Mouse (Mus musculus): ENCODE data around the gene Pjvk. TPM values are rescaled to one million over a fixed set of nuclear protein-coding genes. Genes with fewer than 3 reads are reported as not detected.
"Not testable (repeated sequence)": the region's sequence is repeated elsewhere in the genome, so short reads cannot be mapped to it uniquely, and the experiment has no call there.

The Pjvk gene
- not detected in 2 replicates for total RNA-seq (2017)

DNA sequence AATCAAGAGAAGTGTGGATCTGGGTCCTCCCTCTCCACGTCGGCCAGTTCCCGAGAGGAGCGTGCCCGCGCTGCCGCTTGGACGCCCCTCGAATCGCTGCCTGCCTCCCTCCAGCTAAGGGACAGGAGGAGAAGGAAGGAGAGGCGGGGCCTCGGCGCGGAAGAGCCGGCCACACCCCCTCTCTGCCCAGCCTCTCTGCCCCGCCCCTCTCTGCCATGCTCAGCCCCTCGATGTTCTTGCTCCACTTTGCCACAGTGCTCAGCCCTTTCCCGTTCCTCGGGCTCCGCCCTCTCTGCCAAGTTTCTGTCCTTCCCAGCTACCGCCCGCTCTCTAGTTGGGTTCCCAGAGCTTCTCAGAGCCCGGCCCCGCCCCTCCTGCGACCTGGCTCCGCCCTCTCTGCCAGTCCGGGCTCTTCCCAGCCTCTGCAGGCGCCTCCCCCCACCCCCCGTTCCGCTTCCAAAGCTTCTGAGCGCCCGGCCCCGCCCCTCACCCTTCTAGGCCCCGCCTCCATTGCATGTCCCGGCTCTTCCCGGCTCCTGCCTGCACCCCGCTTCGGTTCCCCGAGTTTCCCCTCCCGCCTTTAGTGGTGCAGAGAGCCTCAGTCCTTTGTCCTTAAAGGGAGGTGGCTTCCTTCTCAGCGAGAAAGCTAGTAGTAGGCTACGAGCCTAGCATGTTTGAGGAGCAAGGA, at the start of gene Pjvk, which contains the start of gene Prkra:
Gene Pjvk (plus strand): TSS at position 594 of the 688 bp plus-strand sequence.
Gene Prkra (minus strand): TSS at position 133 of the 688 bp plus-strand sequence.
- ATAC-seq (replicated peaks in 1 of 2; ENCODE audit: insufficient read depth in 1 of 2, low FRiP score in 2 of 2, low TSS enrichment in 1 of 2, low read depth in 1 of 2, poor library complexity in 2 of 2, severe bottlenecking in 2 of 2) = peak; percentile 97

DNA sequence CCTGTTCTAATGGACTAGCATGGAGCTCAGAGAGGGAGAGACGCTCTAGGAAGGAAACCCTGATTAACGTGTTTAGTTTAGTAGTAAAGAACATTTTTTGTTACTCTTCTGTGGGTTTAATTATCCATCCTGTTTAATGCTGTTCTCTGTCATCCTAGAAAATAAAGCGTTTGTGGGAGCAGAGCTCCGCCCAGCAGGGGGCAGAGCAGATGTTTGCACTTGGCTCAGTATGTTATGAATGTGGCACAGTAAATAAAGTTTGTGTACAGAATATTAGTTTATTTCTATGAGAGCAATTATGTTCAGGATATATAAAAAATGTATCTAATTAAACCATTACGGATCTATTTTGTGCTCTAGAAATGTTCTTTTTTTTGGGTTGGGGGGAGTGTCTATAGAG, 49.1 kb upstream of the Pjvk start:
- no peak for ATAC-seq (replicated peaks in 1 of 2; ENCODE audit: insufficient read depth in 1 of 2, low FRiP score in 2 of 2, low TSS enrichment in 1 of 2, low read depth in 1 of 2, poor library complexity in 2 of 2, severe bottlenecking in 2 of 2)

DNA sequence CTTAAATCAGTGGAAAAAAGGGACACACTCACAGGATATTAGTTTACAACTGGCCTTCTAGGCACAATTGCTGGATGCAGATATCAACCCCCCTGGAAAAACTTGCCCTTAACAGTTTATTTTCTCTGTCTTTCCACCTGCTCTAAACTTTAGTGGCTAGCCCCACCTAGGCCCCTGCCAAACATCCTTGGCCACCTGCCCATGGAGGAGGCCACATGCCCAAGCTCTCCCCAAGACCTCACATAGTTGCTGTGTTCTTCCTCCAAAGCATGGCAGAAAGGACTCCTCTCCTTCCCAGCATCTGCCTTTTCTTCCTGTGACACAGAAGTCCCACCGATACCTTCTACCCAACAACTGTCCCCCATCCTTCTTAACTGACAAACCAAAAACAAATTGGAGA, 46.0 kb upstream of the Pjvk start:
- ATAC-seq (replicated peaks in 1 of 2; ENCODE audit: insufficient read depth in 1 of 2, low FRiP score in 2 of 2, low TSS enrichment in 1 of 2, low read depth in 1 of 2, poor library complexity in 2 of 2, severe bottlenecking in 2 of 2) = no peak

DNA sequence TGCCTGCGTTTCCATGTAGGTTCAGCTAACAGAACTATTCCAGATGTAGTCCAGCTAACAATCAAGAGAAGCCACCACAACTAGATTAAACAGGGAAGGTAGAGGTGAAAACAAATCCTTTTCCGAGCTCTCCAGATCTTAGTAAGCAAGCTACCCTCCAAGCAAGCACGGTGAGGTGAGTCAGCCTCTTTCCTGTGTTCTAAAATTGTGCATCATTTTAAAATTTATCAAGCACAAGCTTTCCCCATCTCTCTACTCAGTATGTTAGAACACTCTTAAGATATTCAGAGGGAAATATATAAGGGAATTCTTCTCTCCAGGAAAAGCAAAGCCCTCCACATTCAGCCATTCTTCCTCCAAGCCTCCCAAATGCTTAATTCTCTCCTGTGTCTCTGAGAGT, 41.6 kb upstream of the Pjvk start:
- ATAC-seq (replicated peaks in 1 of 2; ENCODE audit: insufficient read depth in 1 of 2, low FRiP score in 2 of 2, low TSS enrichment in 1 of 2, low read depth in 1 of 2, poor library complexity in 2 of 2, severe bottlenecking in 2 of 2) = no peak

GRCm38 (mm10) chr2:76610326-76611104, 37.8 kb upstream of the Pjvk start:
- peak; percentile 65 to 82 for ATAC-seq (replicated peaks in 1 of 2; ENCODE audit: insufficient read depth in 1 of 2, low FRiP score in 2 of 2, low TSS enrichment in 1 of 2, low read depth in 1 of 2, poor library complexity in 2 of 2, severe bottlenecking in 2 of 2)

- ATAC-seq (replicated peaks in 1 of 2; ENCODE audit: insufficient read depth in 1 of 2, low FRiP score in 2 of 2, low TSS enrichment in 1 of 2, low read depth in 1 of 2, poor library complexity in 2 of 2, severe bottlenecking in 2 of 2) = no peak
Observed at GRCm38 (mm10) chr2:76611996-76612395, 36.3 kb upstream of the Pjvk start.

DNA sequence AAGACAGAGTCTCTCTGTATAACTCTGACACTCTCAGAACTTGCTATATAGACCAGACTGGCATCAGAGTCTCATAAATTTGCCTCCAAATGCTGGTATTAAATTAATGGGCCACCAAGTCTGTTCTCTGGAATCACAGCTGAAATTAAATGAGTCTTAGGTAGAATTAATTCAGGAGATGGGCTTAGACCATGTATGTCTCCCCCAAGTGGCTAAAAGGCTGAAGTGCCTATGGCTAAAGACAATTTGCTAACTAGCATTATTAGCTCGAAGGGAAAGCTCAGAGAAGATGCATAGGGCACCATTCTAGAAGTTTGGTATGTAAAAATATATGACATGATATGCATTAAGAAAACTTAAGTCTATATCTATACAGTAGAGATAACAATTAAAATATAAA, 30.2 kb upstream of the Pjvk start:
- ATAC-seq (replicated peaks in 1 of 2; ENCODE audit: insufficient read depth in 1 of 2, low FRiP score in 2 of 2, low TSS enrichment in 1 of 2, low read depth in 1 of 2, poor library complexity in 2 of 2, severe bottlenecking in 2 of 2) = peak in 1 of 2 experiments; percentile 68; a peak in 2 of 4 replicates

GRCm38 (mm10) chr2:76620188-76620587, 28.1 kb upstream of the Pjvk start:
- no peak for ATAC-seq (replicated peaks in 1 of 2; ENCODE audit: insufficient read depth in 1 of 2, low FRiP score in 2 of 2, low TSS enrichment in 1 of 2, low read depth in 1 of 2, poor library complexity in 2 of 2, severe bottlenecking in 2 of 2)

DNA sequence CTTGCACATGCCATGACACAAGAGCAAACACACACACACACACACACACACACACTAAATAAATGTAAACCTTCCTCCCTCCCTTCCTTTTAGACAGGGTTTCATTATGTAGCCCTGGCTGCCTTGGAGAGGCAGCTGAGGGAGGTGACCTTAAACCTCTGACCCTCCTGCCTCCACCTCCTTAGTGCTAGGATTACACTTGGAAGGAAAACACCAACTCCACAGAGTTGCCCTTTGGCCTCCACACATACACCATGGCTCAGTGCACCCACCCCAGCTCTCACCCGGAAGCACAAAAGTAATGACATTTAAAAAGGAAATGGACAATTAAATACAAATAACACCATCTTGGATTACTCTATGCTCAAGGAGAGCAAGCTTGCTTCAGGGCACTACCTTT, 26.6 kb upstream of the Pjvk start:
- no peak for ATAC-seq (replicated peaks in 1 of 2; ENCODE audit: insufficient read depth in 1 of 2, low FRiP score in 2 of 2, low TSS enrichment in 1 of 2, low read depth in 1 of 2, poor library complexity in 2 of 2, severe bottlenecking in 2 of 2)

DNA sequence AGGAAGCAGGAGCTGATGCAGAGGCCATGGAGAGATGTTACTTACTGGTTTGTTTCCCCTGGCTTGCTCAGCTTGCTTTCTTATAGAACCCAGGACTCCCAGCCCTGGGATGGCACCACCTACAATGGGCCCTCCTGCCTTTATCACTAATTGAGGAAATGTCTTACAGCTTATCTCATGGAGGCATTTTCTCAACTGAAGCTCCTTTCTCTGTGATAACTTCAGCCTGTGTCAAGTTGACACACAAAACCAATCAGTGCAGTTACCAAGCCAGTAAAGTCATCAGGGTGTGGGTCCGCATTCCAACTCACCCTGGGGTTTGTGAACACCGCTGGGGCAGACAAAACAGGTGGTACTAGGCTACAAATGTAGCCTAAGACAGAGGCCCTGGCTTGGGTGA, 26.0 kb upstream of the Pjvk start:
- ATAC-seq (replicated peaks in 1 of 2; ENCODE audit: insufficient read depth in 1 of 2, low FRiP score in 2 of 2, low TSS enrichment in 1 of 2, low read depth in 1 of 2, poor library complexity in 2 of 2, severe bottlenecking in 2 of 2) = not testable (repeated sequence)

- no peak for ATAC-seq (replicated peaks in 1 of 2; ENCODE audit: insufficient read depth in 1 of 2, low FRiP score in 2 of 2, low TSS enrichment in 1 of 2, low read depth in 1 of 2, poor library complexity in 2 of 2, severe bottlenecking in 2 of 2)
Observed at GRCm38 (mm10) chr2:76630293-76630692, 18.0 kb upstream of the Pjvk start.

- no peak for ATAC-seq (replicated peaks in 1 of 2; ENCODE audit: insufficient read depth in 1 of 2, low FRiP score in 2 of 2, low TSS enrichment in 1 of 2, low read depth in 1 of 2, poor library complexity in 2 of 2, severe bottlenecking in 2 of 2)
Observed at GRCm38 (mm10) chr2:76631600-76631999, 16.7 kb upstream of the Pjvk start.

- no peak for ATAC-seq (replicated peaks in 1 of 2; ENCODE audit: insufficient read depth in 1 of 2, low FRiP score in 2 of 2, low TSS enrichment in 1 of 2, low read depth in 1 of 2, poor library complexity in 2 of 2, severe bottlenecking in 2 of 2)
Observed at GRCm38 (mm10) chr2:76639637-76640036, 8.6 kb upstream of the Pjvk start.

DNA sequence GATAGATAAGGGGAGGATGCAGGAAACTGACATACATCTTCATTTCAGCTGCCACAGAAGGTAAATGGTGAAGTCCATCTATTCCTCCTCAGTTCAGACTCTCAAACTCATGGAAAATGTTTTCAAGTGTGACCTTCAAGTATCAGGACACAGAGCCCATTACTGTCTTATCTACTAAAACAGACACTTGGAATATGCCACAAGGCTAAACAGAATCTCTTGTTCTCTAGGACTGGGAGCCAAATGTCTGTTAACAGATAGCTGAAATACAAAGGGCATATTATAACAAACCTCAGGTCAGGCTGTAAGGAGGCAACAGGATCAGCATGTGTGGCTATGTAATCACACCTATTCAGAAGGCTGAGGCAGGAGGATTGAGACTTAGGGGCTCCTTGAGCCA, 4.5 kb upstream of the Pjvk start:
- ATAC-seq (replicated peaks in 1 of 2; ENCODE audit: insufficient read depth in 1 of 2, low FRiP score in 2 of 2, low TSS enrichment in 1 of 2, low read depth in 1 of 2, poor library complexity in 2 of 2, severe bottlenecking in 2 of 2) = no peak

- peak in 1 of 2 experiments; percentile 6; a peak in 1 of 4 replicates for ATAC-seq (replicated peaks in 1 of 2; ENCODE audit: insufficient read depth in 1 of 2, low FRiP score in 2 of 2, low TSS enrichment in 1 of 2, low read depth in 1 of 2, poor library complexity in 2 of 2, severe bottlenecking in 2 of 2)
Observed at GRCm38 (mm10) chr2:76647441-76647869, 821 bp upstream of the Pjvk start.

DNA sequence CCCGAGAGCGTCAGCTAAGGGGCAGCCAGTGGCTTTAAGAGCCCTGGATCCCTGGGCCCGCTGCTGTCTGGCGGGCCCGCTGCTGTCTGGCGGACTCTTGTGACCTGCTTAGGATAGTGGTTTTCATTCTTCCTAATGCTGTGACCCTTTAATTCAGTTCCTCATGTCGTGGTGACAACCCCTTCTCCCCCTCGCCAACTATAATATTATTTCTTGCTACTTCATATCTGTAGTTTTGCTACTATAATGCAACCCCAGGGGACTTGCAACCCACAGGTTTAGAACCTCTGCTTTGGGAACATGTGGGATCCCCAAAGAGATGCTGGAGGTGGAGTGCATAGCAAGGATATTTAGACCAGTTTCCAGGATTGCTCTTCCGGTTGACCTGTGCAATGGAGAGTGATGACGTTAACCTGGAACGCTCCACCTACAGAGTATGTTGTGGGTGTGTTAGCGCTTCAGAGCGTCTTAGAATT, 428 bp downstream of the Pjvk start:
- peak; percentile 2 to 12; a peak in 2 of 4 replicates for ATAC-seq (replicated peaks in 1 of 2; ENCODE audit: insufficient read depth in 1 of 2, low FRiP score in 2 of 2, low TSS enrichment in 1 of 2, low read depth in 1 of 2, poor library complexity in 2 of 2, severe bottlenecking in 2 of 2)

GRCm38 (mm10) chr2:76653070-76653469, 4.8 kb downstream of the Pjvk start:
- no peak for ATAC-seq (replicated peaks in 1 of 2; ENCODE audit: insufficient read depth in 1 of 2, low FRiP score in 2 of 2, low TSS enrichment in 1 of 2, low read depth in 1 of 2, poor library complexity in 2 of 2, severe bottlenecking in 2 of 2)

DNA sequence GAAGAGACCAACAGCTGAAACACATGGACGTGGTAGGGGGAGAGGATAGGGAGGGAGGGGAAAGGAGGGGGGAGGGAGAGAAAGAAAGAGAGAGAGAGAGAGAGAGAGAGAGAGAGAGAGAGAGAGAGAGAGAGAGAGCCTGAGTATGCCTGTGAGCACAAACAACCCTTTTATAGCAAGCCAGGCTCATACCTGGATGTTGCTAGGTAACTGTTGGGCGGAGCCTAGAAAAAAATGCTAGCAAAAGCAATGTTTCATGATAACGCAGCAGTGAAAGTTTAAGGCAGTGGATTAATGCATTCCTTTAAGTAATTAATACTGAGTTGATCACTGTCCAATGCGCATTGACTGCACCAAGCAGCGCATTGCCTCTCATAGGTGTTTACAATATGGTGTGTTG, 6.4 kb downstream of the Pjvk start:
- no peak for ATAC-seq (replicated peaks in 1 of 2; ENCODE audit: insufficient read depth in 1 of 2, low FRiP score in 2 of 2, low TSS enrichment in 1 of 2, low read depth in 1 of 2, poor library complexity in 2 of 2, severe bottlenecking in 2 of 2)
